Mouse (Mus musculus): ENCODE data around the gene Lipe. TPM values are rescaled to one million over a fixed set of nuclear protein-coding genes. Genes with fewer than 3 reads are reported as not detected.
A peak's percentile ranks its signal among the peaks of the same experiment; 100 is the strongest.

Gene Lipe
- total and polyA plus RNA-seq, 2 experiments from 2014 or later = 6.9 to 11.6 TPM

GRCm38 (mm10) chr7:25367632-25368293 is 30.7 kb downstream of the Lipe start:
- 3% methylated on average over 32 of the region's 33 CpGs for WGBS
- 0 out of 2 replicates have a peak overlapping the region, but pooled peaks have one; percentile 11 for H3K4me3 ChIP-seq (ENCODE audit: low read depth, low read length)
- H3K4me2 ChIP-seq (ENCODE audit: low read depth, low read length, poor library complexity, severe bottlenecking) = no peak overlapping the region
- H3K9me3 ChIP-seq (ENCODE audit: low read length) = no peaks in the 10 kb centered on the region
- H3K27me3 ChIP-seq (ENCODE audit: insufficient read depth, low read length) = peaks cover 8% of the 10 kb centered on the region
- DNase-seq (ENCODE audit: low spot score) = no peak
- H3K36me3 ChIP-seq (ENCODE audit: insufficient read depth, low read length) = peaks cover 22% of the 10 kb centered on the region
- no peak overlapping the region for H3K9ac ChIP-seq (replicated peaks; ENCODE audit: low read length, poor library complexity, severe bottlenecking)
- TF ChIP-seq CTCF (IDR thresholded peaks at IDR 0.05) = peak; percentile 63
- 0 out of 2 replicates have a peak, but pooled peaks cover 3% of the 10 kb centered on the region for H3K4me1 ChIP-seq (ENCODE audit: insufficient read depth, low read length)
- H3K27ac ChIP-seq (ENCODE audit: low read depth, low read length) = no peak overlapping the region
- ATAC-seq (ENCODE audit: low FRiP score) = peak; percentile 13

DNA sequence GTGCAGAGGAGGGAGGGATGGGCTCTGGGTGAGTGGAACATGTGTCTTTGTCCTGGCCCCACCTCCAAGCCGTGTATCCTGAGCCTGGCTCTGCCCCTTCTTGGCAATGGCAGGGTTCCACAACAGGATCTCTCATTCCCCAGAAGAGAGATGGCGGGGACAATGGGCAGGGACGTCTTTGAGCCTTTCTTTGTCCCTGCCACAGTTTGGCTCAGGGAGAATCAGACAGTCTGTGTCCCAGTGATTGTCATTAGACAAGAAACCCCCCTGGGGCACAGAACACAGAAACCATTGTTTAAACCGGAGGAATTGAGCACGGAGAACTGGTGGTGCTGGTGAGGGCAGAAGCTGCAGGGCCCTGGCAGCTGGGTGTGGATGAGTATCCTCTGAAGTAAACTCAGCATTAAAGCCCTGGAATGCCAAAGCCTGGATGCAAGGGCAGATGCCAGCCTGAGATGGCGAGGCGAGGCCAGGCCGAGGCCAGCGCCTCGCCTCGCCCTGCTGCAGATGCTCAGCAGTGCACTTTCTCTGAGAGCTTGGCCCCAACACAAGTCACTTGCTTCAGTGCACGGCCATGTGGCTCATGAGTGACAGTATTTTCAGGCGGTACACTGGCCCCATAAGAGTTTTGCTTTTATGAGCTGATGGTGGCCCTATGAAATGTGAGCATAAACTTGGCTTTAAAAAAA is 32.4 kb downstream of the Lipe start:
- Histone ChIP-seq H3K27me3 (ENCODE audit: insufficient read depth, low read length) (peaks cover 8% of the 10 kb centered on the region), H3K4me1 (ENCODE audit: insufficient read depth, low read length) (0 out of 2 replicates have a peak, but pooled peaks cover 3% of the 10 kb centered on the region), H3K4me2 (ENCODE audit: low read depth, low read length, poor library complexity, severe bottlenecking) (no peak overlapping the region), H3K4me3 (ENCODE audit: low read depth, low read length) (no peak overlapping the region), H3K27ac (ENCODE audit: low read depth, low read length) (no peak overlapping the region), H3K36me3 (ENCODE audit: insufficient read depth, low read length) (peaks cover 31% of the 10 kb centered on the region), H3K9me3 (ENCODE audit: low read length) (no peaks in the 10 kb centered on the region), H3K9ac (replicated peaks; ENCODE audit: low read length, poor library complexity, severe bottlenecking) (no peak overlapping the region)
- 27% methylated on average over 13 of the region's 13 CpGs for WGBS
- no peak for TF ChIP-seq CTCF (IDR thresholded peaks at IDR 0.05)
- no peak for ATAC-seq (ENCODE audit: low FRiP score)
- DNase-seq (ENCODE audit: low spot score) = peak; percentile 63

- Histone ChIP-seq H3K27me3 (ENCODE audit: insufficient read depth, low read length) (peaks cover 8% of the 10 kb centered on the region), H3K4me2 (ENCODE audit: low read depth, low read length, poor library complexity, severe bottlenecking) (no peak overlapping the region), H3K4me3 (ENCODE audit: low read depth, low read length) (no peak overlapping the region), H3K27ac (ENCODE audit: low read depth, low read length) (no peak overlapping the region), H3K4me1 (ENCODE audit: insufficient read depth, low read length) (0 out of 2 replicates have a peak, but pooled peaks cover 3% of the 10 kb centered on the region), H3K9ac (replicated peaks; ENCODE audit: low read length, poor library complexity, severe bottlenecking) (no peak overlapping the region), H3K9me3 (ENCODE audit: low read length) (no peaks in the 10 kb centered on the region), H3K36me3 (ENCODE audit: insufficient read depth, low read length) (peaks cover 56% of the 10 kb centered on the region)
- ATAC-seq (ENCODE audit: low FRiP score) = no peak
- DNase-seq (ENCODE audit: low spot score) = no peak
- WGBS = 96% methylated on average over 17 of the region's 17 CpGs
- TF ChIP-seq CTCF (IDR thresholded peaks at IDR 0.05) = no peak
Measured at GRCm38 (mm10) chr7:25363632-25364031, 34.9 kb downstream of the Lipe start.

- TF ChIP-seq CTCF (IDR thresholded peaks at IDR 0.05) = no peak
- no peak overlapping the region for H3K4me3 ChIP-seq (ENCODE audit: low read depth, low read length)
- 0 out of 2 replicates have a peak, but pooled peaks cover 3% of the 10 kb centered on the region for H3K4me1 ChIP-seq (ENCODE audit: insufficient read depth, low read length)
- H3K9ac ChIP-seq (replicated peaks; ENCODE audit: low read length, poor library complexity, severe bottlenecking) = no peak overlapping the region
- no peak for ATAC-seq (ENCODE audit: low FRiP score)
- H3K9me3 ChIP-seq (ENCODE audit: low read length) = no peaks in the 10 kb centered on the region
- WGBS = 91% methylated on average over 19 of the region's 19 CpGs
- no peak for DNase-seq (ENCODE audit: low spot score)
- H3K4me2 ChIP-seq (ENCODE audit: low read depth, low read length, poor library complexity, severe bottlenecking) = no peak overlapping the region
- H3K27me3 ChIP-seq (ENCODE audit: insufficient read depth, low read length) = peaks cover 8% of the 10 kb centered on the region
- H3K27ac ChIP-seq (ENCODE audit: low read depth, low read length) = no peak overlapping the region
- H3K36me3 ChIP-seq (ENCODE audit: insufficient read depth, low read length) = peaks cover 59% of the 10 kb centered on the region
Measured at GRCm38 (mm10) chr7:25363151-25363550, 35.4 kb downstream of the Lipe start.

DNA sequence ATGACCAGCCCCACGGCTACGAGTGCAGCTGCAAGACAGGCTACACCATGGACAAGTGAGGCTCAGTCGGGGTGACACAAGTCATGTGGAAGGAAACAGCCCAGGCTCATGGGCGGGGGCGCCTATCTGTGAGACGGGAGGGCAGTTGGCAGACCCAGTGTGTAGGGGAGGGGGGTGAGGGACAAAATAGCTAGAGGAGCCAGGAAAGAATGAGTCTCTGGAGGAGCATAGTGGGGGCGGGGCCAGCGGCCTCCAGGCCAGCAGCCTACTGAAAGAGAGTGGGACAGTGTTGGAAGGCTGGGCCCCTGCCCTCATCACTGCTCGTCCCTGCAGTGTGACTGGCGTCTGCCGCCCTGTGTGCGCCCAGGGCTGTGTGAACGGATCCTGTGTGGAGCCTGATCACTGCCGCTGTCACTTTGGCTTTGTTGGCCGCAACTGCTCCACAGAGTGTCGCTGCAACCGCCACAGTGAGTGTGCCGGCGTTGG is 39.7 kb downstream of the Lipe start:
- H3K4me3 ChIP-seq (ENCODE audit: low read depth, low read length) = no peak overlapping the region
- no peaks in the 10 kb centered on the region for H3K4me1 ChIP-seq (ENCODE audit: insufficient read depth, low read length)
- WGBS = 58% methylated on average over 17 of the region's 19 CpGs
- no peak for TF ChIP-seq CTCF (IDR thresholded peaks at IDR 0.05)
- H3K36me3 ChIP-seq (ENCODE audit: insufficient read depth, low read length) = peaks cover 77% of the 10 kb centered on the region
- ATAC-seq (ENCODE audit: low FRiP score) (peak; percentile 66), DNase-seq (ENCODE audit: low spot score) (peak; percentile 75)
- H3K27ac ChIP-seq (ENCODE audit: low read depth, low read length) = no peak overlapping the region
- H3K27me3 ChIP-seq (ENCODE audit: insufficient read depth, low read length) = no peaks in the 10 kb centered on the region
- H3K4me2 ChIP-seq (ENCODE audit: low read depth, low read length, poor library complexity, severe bottlenecking) = no peak overlapping the region
- H3K9me3 ChIP-seq (ENCODE audit: low read length) = no peaks in the 10 kb centered on the region
- no peak overlapping the region for H3K9ac ChIP-seq (replicated peaks; ENCODE audit: low read length, poor library complexity, severe bottlenecking)

- Histone ChIP-seq H3K4me3 (ENCODE audit: low read depth, low read length) (no peak overlapping the region), H3K4me2 (ENCODE audit: low read depth, low read length, poor library complexity, severe bottlenecking) (no peak overlapping the region), H3K9ac (replicated peaks; ENCODE audit: low read length, poor library complexity, severe bottlenecking) (no peak overlapping the region), H3K27ac (ENCODE audit: low read depth, low read length) (no peak overlapping the region), H3K36me3 (ENCODE audit: insufficient read depth, low read length) (peaks cover 69% of the 10 kb centered on the region), H3K4me1 (ENCODE audit: insufficient read depth, low read length) (no peaks in the 10 kb centered on the region), H3K9me3 (ENCODE audit: low read length) (no peaks in the 10 kb centered on the region), H3K27me3 (ENCODE audit: insufficient read depth, low read length) (no peaks in the 10 kb centered on the region)
- DNase-seq (ENCODE audit: low spot score) (no peak), ATAC-seq (ENCODE audit: low FRiP score) (no peak)
- no peak for TF ChIP-seq CTCF (IDR thresholded peaks at IDR 0.05)
- WGBS = 90% methylated on average over 8 of the region's 8 CpGs
Measured at GRCm38 (mm10) chr7:25348861-25349260, 49.6 kb downstream of the Lipe start.

All from midbrain, postnatal 0 days (tissue).